Mouse (Mus musculus): ENCODE results near the gene Aamp.

Gene Aamp

DNA sequence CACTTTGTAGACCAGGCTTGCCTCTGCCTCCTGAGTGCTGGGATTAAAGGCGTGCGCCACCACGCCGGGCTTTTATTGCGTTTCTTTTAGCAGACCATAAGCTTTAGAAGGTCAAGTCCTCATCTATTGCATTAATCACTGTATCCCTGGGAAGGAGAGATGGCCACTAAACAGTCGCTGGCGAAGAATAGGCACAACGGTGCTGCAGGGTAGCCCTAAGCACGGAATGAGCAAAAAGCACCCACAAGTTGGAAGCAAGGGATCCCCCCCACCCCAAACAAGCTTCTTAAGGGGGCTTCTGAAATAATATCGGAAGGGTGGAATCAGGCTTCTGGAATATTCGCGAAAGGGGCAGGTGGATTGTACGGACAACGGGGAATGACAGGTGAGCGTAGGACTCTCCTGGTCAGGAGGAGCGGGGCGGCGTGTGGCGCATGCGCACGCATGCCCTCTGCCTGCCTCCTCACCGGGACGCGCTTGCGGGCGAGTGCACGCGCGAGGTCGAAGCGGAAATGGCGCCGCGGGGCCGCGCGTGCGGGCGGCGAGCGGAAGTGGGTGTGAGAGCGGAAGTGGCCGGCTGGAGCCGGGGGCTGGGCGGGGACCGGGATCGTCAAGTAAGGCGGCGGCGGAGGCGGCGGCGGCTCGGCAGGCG, 48.5 kb downstream of the Aamp start, which contains the start of gene Arpc2:
Arpc2 (plus strand) TSS at position 147 of the 652 bp plus-strand sequence.
- DNase-seq: peak; percentile 97 to 98

DNA sequence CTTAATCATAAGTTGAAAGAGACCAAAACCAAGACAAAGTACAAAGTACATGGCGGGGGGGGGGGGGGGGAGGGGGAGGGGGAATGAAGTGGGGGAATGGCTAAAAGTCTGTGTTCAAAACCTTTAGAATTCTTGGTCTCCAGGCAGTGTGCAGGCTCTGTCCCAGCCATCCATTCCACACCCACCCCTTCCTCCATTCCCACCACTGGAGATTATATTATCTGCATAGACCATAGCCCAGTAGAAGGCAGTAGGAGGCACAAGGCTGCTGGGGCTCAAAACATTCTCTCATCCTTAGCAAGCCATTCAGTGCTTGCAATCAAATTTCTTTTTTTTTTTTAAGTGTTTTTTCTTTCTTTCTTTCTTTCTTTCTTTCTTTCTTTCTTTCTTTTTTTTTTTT, 53.5 kb downstream of the Aamp start:
- DNase-seq: no peak

DNA sequence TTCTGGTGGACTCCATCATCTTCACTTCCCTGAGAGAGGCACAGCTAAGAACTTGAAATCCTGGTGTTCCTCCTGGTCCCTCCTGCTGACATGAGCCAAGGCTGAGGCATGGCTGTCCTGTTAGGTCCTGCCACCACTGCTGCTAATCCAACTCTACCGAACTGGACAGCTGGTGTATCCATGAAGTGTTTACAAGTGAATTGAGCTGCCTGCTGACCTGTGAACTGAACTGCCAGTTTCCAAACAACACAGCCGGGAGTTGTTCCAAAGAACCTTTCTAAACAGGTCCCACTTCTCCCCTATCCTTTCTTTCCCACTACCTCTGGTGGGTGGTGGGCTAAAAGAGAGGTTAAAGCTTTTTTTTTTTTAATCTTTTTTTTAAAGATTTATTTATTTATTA, 54.6 kb downstream of the Aamp start:
- no peak for DNase-seq
